Mouse (Mus musculus) limb, embryonic 14.5 days (tissue): ENCODE measurements around the gene Gpd1. TPM values are rescaled to one million over a fixed set of nuclear protein-coding genes. Genes with fewer than 3 reads are reported as not detected.
A peak's percentile ranks its signal among the peaks of the same experiment; 100 is the strongest.

Source experiments
- ATAC-seq: fragments of 200-750 bp; cut with Nextera tagmentation; 2 replicates; pipeline ENCODE4 v1.8.0; 2017; ENCODE audit warnings: low read depth, moderate number of reproducible peaks, moderate TSS enrichment; ENCODE audit not compliant: low FRiP score
- DNase-seq: peaks from one replicate; pipeline ENCODE4 v3.0.0-alpha.2; 2015; ENCODE audit warnings: low spot score
- H3K27ac ChIP-seq: fragments of 300-500 bp; sonication (generic); replicated peaks from 2 replicates; pipeline ENCODE4 v1.5.1; 2014; ENCODE audit warnings: low read depth, mild to moderate bottlenecking, low read length, moderate library complexity, mixed read lengths
- H3K27me3 ChIP-seq: fragments of 300-500 bp; sonication (generic); 2 replicates; pipeline ENCODE4 v1.6.1; 2014; ENCODE audit warnings: low read length, mixed read lengths; ENCODE audit not compliant: control insufficient read depth, insufficient read depth
- H3K36me3 ChIP-seq: fragments of 300-500 bp; sonication (generic); 2 replicates; pipeline ENCODE4 v1.6.1; 2014; ENCODE audit warnings: mild to moderate bottlenecking, low read length, moderate library complexity, mixed read lengths; ENCODE audit not compliant: control insufficient read depth, insufficient read depth
- H3K4me1 ChIP-seq: fragments of 300-500 bp; sonication (generic); 2 replicates; pipeline ENCODE4 v1.6.1; 2014; ENCODE audit warnings: antibody characterized with exemption, low read length, mixed read lengths; ENCODE audit not compliant: control insufficient read depth, insufficient read depth
- H3K4me2 ChIP-seq: fragments of 300-500 bp; sonication (generic); replicated peaks from 2 replicates; pipeline ENCODE4 v1.6.1; 2014; ENCODE audit warnings: low read depth, mild to moderate bottlenecking, low read length, moderate library complexity; ENCODE audit not compliant: severe bottlenecking
- H3K4me3 ChIP-seq: fragments of 300-500 bp; sonication (generic); replicated peaks from 2 replicates; pipeline ENCODE4 v1.5.1; 2014; ENCODE audit warnings: low read length
- H3K9ac ChIP-seq: fragments of 300-500 bp; sonication (generic); 2 replicates; pipeline ENCODE4 v1.6.1; 2014; ENCODE audit warnings: mild to moderate bottlenecking, low read depth, low read length, moderate library complexity; ENCODE audit not compliant: severe bottlenecking
- H3K9me3 ChIP-seq: fragments of 300-500 bp; sonication (generic); 2 replicates; pipeline ENCODE4 v1.6.1; 2016; ENCODE audit warnings: low read length; ENCODE audit not compliant: control insufficient read depth
- POLR2A ChIP-seq: fragments of 200-500 bp; IDR thresholded peaks from 2 replicates; pipeline ENCODE4 v1.8.0; 2012; ENCODE audit warnings: inconsistent platforms, mild to moderate bottlenecking, moderate library complexity, borderline replicate concordance; ENCODE audit not compliant: insufficient read depth, insufficient read length; ENCODE audit errors: extremely low read depth
- WGBS: fragments of 180-500 bp; shearing (Covaris S2); extraction: QIAGEN DNeasy Blood & Tissue Kit; methylation state at CpG from one replicate; pipeline ENCODE4 v1.1.7; 2014; 5-methylcytosine and 5-hydroxymethylcytosine counted together
- polyA plus RNA-seq, 2 experiments: library from polyadenylated mRNA; depleted of rRNA in 1 of 2; stranded (reverse) in 1 of 2; unstranded in 1 of 2; fragments of >200 nt; fragmentation: Nextera tagmentation in 1 of 2; extraction: Ambion mirVana in 1 of 2; gene quantifications; 2 replicates each; pipeline versions ENCODE4 v1.2.1 to v1.2.3; 2012 to 2014

Gpd1 gene
- 1.4 TPM in 2 replicates for polyA plus RNA-seq (2012; rRNA removed)
- 0.15 and 0.22 TPM in 2 replicates for polyA plus RNA-seq (2014; fragmentation: Nextera tagmentation; extraction: Ambion mirVana)

DNA sequence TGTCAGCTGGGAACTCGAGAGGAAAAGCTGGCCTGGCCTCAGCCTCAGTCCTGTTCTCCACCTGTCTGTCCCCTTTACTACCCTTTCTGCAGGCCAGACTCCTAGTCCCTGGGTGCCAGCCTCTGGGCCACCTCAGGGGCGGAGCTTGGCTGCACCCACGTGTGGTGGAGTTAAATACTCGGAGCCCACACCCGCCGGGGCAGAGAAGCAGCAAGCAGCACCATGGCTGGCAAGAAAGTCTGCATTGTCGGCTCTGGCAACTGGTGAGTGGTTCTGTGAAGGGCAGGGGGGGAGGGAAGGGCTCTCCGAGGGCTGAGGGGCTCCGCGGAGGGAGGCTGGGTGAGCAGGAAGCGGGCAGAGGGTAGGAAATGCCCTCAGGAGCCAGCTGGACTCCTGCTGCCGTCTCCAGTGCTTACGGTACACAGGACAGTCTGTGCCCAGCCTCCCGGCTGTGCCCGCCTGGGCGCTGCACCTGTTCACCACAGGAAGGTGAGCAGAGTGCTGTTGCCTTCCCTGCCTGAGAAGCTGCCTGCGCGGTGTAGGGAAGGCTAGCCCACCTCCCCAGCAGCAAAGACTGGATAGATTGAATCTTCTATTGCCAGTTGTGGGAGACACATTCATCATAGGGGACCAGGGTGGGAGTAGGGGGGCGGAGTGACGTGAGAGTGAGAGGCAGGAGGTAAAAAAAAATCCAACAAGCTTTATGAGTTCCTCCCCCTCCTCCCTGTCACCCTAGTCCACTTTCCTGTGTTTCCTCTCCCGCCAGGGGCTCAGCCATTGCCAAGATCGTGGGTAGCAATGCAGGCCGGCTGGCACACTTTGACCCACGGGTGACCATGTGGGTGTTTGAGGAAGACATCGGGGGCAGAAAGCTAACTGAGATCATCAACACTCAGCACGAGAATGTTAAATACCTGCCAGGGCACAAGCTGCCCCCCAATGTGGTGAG, at the start of gene Gpd1:
Gene Gpd1 (plus strand): TSS at position 130 of the 949 bp plus-strand sequence.
- no peak for ATAC-seq
- Histone ChIP-seq H3K4me2 (no peak within 1 kb of the TSS), H3K9me3 (no peaks in the 10 kb centered on the region), H3K4me1 (no peaks in the 10 kb centered on the region), H3K27ac (no peak within 1 kb of the TSS), H3K4me3 (no peak within 1 kb of the TSS), H3K9ac (no peak within 1 kb of the TSS), H3K27me3 (no peaks in the 10 kb centered on the region), H3K36me3 (peaks cover 41% of the 10 kb centered on the region)
- TF ChIP-seq POLR2A, result no peak
- no peak for DNase-seq
- 68% methylated on average over 25 of the region's 26 CpGs for WGBS

DNA sequence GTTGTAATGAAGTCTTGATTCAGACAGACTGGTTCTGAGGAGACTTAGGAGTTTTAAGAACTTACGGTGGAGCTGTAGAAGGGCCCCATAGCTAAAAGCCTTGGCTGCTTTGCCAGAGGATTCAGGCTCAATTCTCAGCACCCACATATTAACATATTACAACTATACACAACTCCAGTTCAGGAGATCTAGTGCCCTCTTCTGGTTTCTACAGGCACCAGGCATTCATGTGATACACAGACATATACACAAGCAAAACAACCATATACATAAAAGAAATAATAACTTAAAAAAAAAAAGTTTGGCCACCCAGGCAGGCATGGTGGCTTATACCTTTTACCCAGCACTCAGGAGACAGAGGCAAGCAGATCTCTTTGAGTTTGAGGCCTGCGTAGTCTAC, 49.8 kb upstream of the Gpd1 start:
- peaks cover 11% of the 10 kb centered on the region for H3K4me1 ChIP-seq
- no peak for DNase-seq

DNA sequence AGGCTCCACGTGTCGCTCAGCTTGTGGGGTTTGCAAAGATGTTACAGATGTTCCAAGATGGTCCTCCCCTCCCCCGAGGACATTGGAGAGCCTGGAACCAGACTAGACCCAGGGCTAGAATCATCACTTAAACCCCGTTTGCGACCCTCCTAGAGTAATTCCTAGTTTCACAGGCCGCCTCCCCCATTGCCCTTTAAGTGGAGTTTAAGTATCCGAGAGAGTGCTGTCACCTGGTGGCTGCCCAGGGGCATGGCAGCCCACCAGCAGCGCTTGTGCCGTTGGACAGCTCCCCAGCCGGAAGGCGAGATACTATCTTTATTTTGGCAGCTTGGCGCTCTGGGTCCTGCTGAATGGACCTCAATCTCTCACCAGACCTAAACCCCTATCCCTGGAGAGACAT, 48.4 kb upstream of the Gpd1 start:
- ATAC-seq, result no peak
- H3K36me3 ChIP-seq, result no peaks in the 10 kb centered on the region
- H3K4me1 ChIP-seq, result peaks cover 11% of the 10 kb centered on the region
- H3K4me2 ChIP-seq, result no peak overlapping the region
- H3K27me3 ChIP-seq, result peaks cover 61% of the 10 kb centered on the region
- H3K9me3 ChIP-seq, result no peaks in the 10 kb centered on the region
- TF ChIP-seq POLR2A, result no peak
- whole genome bisulfite sequencing, result 1% methylated on average over 12 of the region's 12 CpGs
- no peak overlapping the region for H3K27ac ChIP-seq
- DNase-seq, result peak; percentile 83
- H3K9ac ChIP-seq, result no peak overlapping the region
- H3K4me3 ChIP-seq, result no peak overlapping the region

More for the DNA sequence above, 49.8 kb upstream of the Gpd1 start:
- ATAC-seq, result no peak
- Histone ChIP-seq H3K4me2 (no peak overlapping the region), H3K36me3 (no peaks in the 10 kb centered on the region), H3K27ac (no peak overlapping the region), H3K9ac (no peak overlapping the region), H3K27me3 (peaks cover 61% of the 10 kb centered on the region), H3K4me3 (no peak overlapping the region), H3K9me3 (no peaks in the 10 kb centered on the region)
- no peak for TF ChIP-seq POLR2A
- WGBS, result 97% methylated on average over 2 of the region's 2 CpGs

DNA sequence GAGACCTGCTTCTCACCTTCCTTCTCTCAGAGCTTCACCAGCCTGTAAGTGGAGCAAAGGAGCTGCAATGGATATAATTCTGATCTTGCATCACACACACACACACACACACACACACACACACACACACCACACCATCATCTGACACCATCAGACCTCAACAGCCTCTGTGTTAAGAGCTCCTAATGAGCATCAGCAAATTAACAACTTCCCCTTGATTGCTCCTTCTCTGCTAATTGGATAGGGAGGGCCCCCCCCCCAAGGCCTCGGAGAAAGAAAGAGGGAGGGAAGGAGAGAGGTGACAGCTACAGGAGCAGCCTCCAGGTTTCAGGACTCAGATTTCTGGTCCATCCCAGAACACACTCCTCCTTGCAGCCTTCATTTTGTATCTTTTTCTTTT, 47.9 kb upstream of the Gpd1 start:
- Histone ChIP-seq H3K4me1 (peaks cover 9% of the 10 kb centered on the region; the same call in 1 of the 2 replicates), H3K9me3 (no peaks in the 10 kb centered on the region), H3K4me3 (no peak overlapping the region), H3K9ac (no peak overlapping the region), H3K27me3 (peaks cover 61% of the 10 kb centered on the region), H3K36me3 (no peaks in the 10 kb centered on the region), H3K27ac (no peak overlapping the region), H3K4me2 (no peak overlapping the region)
- no peak for DNase-seq
- no peak for TF ChIP-seq POLR2A
- WGBS, result 13% methylated on average over 1 of the region's 1 CpGs
- ATAC-seq, result no peak

DNA sequence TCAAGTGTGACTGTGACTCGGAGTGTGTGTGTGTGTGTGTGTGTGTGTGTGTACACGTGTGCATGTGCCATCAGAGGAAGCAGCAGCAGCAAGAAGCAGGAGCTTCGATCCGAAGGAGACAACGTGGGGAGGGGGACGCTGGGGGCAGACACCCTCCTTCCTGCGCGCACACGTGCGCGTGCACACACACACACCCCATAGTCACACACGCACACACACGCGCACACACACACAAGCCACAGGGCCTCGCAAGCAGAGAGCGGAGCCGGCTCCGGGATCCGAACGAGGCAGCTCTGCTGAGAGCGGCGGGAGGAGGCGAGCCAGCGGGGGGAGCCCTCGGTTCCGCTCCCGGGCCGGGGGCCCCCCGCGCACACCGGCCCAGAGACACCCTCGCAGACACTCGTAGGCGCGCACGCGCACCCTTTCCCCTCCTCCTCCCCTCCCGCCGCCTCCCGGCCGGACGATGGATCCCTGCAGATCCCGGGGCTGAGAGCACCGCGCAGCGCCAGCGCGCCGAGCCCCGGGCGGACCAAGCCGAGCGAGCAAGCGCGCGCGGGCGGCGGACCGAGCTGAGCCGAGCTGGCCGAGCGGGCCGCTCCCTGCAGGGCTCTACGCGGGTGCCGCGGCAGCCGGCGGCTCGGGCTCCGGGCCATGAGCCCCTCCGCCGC, 47.0 kb upstream of the Gpd1 start, which contains the start of gene Asic1:
Gene Asic1 (plus strand): TSS at position 215 of the 668 bp plus-strand sequence.
- Histone ChIP-seq H3K9ac (peak within 1 kb of the TSS; percentile 57), H3K36me3 (no peaks in the 10 kb centered on the region), H3K4me2 (peak within 1 kb of the TSS; percentile 99), H3K9me3 (no peaks in the 10 kb centered on the region), H3K27me3 (peaks cover 54% of the 10 kb centered on the region), H3K4me1 (0 out of 2 replicates have a peak, but pooled peaks cover under 1% of the 10 kb centered on the region), H3K27ac (no peak within 1 kb of the TSS), H3K4me3 (peak within 1 kb of the TSS; percentile 57)
- TF ChIP-seq POLR2A, result no peak
- WGBS, result 0% methylated on average over 2 of the region's 74 CpGs
- peak; percentile 56 for DNase-seq
- ATAC-seq, result peak; percentile 65
